Mouse (Mus musculus) spleen, adult 2 months (tissue): ENCODE data around the gene Serpinb7. TPM values are rescaled to one million over a fixed set of nuclear protein-coding genes. Genes with fewer than 3 reads are reported as not detected.

Experiments used
- DNase-seq, 2 experiments: peaks; one replicate each; pipeline versions ENCODE4 v3.0.0 to v3.0.0-alpha.2; 2012 to 2021; ENCODE audit warnings: low spot score in 2 of 2, low read depth in 1 of 2
- H3K27ac ChIP-seq: fragments of 200-500 bp; 2 replicates; pipeline ENCODE4 v1.5.1; 2012; ENCODE audit warnings: low read length, inconsistent platforms; ENCODE audit not compliant: insufficient read depth
- H3K27me3 ChIP-seq: fragments of 200-500 bp; 2 replicates; pipeline ENCODE4 v1.6.1; 2012; ENCODE audit warnings: mild to moderate bottlenecking, moderate library complexity, low read length, inconsistent platforms; ENCODE audit not compliant: control insufficient read depth, insufficient read depth
- H3K36me3 ChIP-seq: fragments of 200-500 bp; 2 replicates; pipeline ENCODE4 v1.6.1; 2012; ENCODE audit warnings: mild to moderate bottlenecking, low read length, inconsistent platforms; ENCODE audit not compliant: control insufficient read depth, insufficient read depth
- H3K4me1 ChIP-seq: fragments of 200-500 bp; 2 replicates; pipeline ENCODE4 v1.6.1; 2011; ENCODE audit warnings: inconsistent platforms; ENCODE audit not compliant: control insufficient read depth, insufficient read depth, insufficient read length
- H3K4me3 ChIP-seq: fragments of 200-500 bp; 2 replicates; pipeline ENCODE4 v1.5.1; 2011; ENCODE audit warnings: mild to moderate bottlenecking, inconsistent platforms; ENCODE audit not compliant: insufficient read depth, insufficient read length; ENCODE audit errors: extremely low read depth
- CTCF ChIP-seq: fragments of 200-500 bp; IDR thresholded peaks from 2 replicates; pipeline ENCODE4 v1.5.1; 2011; ENCODE audit warnings: mild to moderate bottlenecking, inconsistent platforms; ENCODE audit not compliant: insufficient read depth, insufficient read length, insufficient replicate concordance; ENCODE audit errors: extremely low read depth
- POLR2A ChIP-seq: fragments of 200-500 bp; IDR thresholded peaks from 2 replicates; pipeline ENCODE4 v1.6.1; 2011; ENCODE audit warnings: low read depth, low read length, inconsistent platforms
- WGBS: fragments of 180-500 bp; shearing (Covaris S2); methylation state at CpG from one replicate; pipeline ENCODE4 v1.1.7; 2018; 5-methylcytosine and 5-hydroxymethylcytosine counted together
- polyA plus RNA-seq: library from polyadenylated mRNA; depleted of rRNA; stranded (reverse); fragments of >200 nt; gene quantifications from 2 replicates; pipeline ENCODE4 v1.2.3, GENCODE M21; 2012

Gene Serpinb7
- polyA plus RNA-seq, 1 experiment, result 0.07 TPM

GRCm38 (mm10) chr1:107376952-107377351 lies 22.5 kb upstream of the Serpinb7 start:
- DNase-seq, result no peak
- Histone ChIP-seq H3K4me3 (no peak overlapping the region), H3K36me3 (no peaks in the 10 kb centered on the region), H3K27ac (no peak overlapping the region), H3K27me3 (no peaks in the 10 kb centered on the region), H3K4me1 (peaks cover 3% of the 10 kb centered on the region; the same call in 1 of the 2 replicates)
- no peak for TF ChIP-seq POLR2A
- TF ChIP-seq CTCF, result no peak
- 9% methylated on average over 4 of the region's 4 CpGs for WGBS

DNA sequence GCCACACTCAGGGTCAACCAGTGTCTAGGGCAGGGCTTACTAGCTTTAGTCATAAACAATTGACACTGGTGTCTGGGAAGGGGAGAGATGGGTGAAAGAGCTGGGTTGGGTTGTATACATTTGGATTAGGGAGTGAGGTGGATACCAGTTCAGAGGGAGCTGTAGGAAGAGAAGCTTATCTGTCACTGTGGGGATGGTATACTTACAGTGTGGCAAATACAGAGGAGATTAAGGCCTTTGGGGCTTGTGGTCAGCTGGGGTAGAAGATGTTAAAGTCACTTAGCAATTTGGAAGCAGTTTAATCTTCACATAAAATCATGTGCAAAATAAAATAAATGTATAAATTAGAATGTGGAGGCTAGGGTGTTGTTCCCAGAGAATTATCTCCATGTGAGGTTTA lies 21.1 kb upstream of the Serpinb7 start:
- TF ChIP-seq CTCF (no peak), POLR2A (no peak)
- Histone ChIP-seq H3K36me3 (no peaks in the 10 kb centered on the region), H3K4me1 (peaks cover 3% of the 10 kb centered on the region; the same call in 1 of the 2 replicates)

GRCm38 (mm10) chr1:107381491-107381890 lies 18.0 kb upstream of the Serpinb7 start:
- no peaks in the 10 kb centered on the region for H3K36me3 ChIP-seq
- no peak overlapping the region for H3K4me3 ChIP-seq
- peaks cover 3% of the 10 kb centered on the region; the same call in 1 of the 2 replicates for H3K4me1 ChIP-seq
- TF ChIP-seq CTCF (no peak), POLR2A (no peak)
- H3K27me3 ChIP-seq, result no peaks in the 10 kb centered on the region
- DNase-seq, result no peak
- no peak overlapping the region for H3K27ac ChIP-seq

More for the DNA sequence above, 21.1 kb upstream of the Serpinb7 start:
- Histone ChIP-seq H3K27ac (no peak overlapping the region), H3K4me3 (no peak overlapping the region), H3K27me3 (no peaks in the 10 kb centered on the region)
- DNase-seq, result no peak

- TF ChIP-seq POLR2A (no peak), CTCF (no peak)
- no peaks in the 10 kb centered on the region for H3K27me3 ChIP-seq
- H3K4me3 ChIP-seq, result no peak overlapping the region
- WGBS, result 83% methylated on average over 1 of the region's 1 CpGs
- DNase-seq, result no peak
- H3K4me1 ChIP-seq, result no peaks in the 10 kb centered on the region
- no peaks in the 10 kb centered on the region for H3K36me3 ChIP-seq
- H3K27ac ChIP-seq, result no peak overlapping the region
Observed at GRCm38 (mm10) chr1:107382404-107382803, 17.1 kb upstream of the Serpinb7 start.

DNA sequence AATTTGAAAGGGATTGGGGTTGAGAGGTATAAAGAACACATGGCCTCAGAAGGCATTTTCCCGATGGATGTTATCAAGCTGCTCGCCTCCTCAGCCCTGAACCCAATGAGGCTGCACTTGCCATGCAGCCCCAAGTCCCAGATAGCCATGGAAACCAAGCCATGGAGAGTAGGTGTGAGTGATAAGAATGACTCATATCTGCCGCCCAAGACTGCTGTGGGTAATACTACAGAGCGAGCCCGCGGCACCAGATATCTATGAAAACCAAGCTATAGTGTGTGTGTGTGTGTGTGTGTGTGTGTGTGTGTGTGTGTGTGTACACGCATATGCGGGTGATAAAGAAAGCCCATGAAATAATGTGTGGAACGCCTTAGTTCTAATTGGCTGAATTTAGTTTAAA lies 14.9 kb upstream of the Serpinb7 start:
- H3K27me3 ChIP-seq, result no peaks in the 10 kb centered on the region
- H3K4me3 ChIP-seq, result no peak overlapping the region
- no peak for DNase-seq
- no peaks in the 10 kb centered on the region; the same call in 1 of the 2 replicates for H3K4me1 ChIP-seq
- TF ChIP-seq POLR2A, result no peak
- no peak for TF ChIP-seq CTCF
- WGBS, result 84% methylated on average over 9 of the region's 9 CpGs
- no peaks in the 10 kb centered on the region for H3K36me3 ChIP-seq
- no peak overlapping the region for H3K27ac ChIP-seq

GRCm38 (mm10) chr1:107389753-107390152 lies 9.7 kb upstream of the Serpinb7 start:
- 49% methylated on average over 2 of the region's 2 CpGs for WGBS
- Histone ChIP-seq H3K4me1 (no peaks in the 10 kb centered on the region; the same call in 1 of the 2 replicates), H3K36me3 (no peaks in the 10 kb centered on the region), H3K4me3 (no peak overlapping the region), H3K27me3 (no peaks in the 10 kb centered on the region), H3K27ac (0 out of 2 replicates have a peak overlapping the region, but pooled peaks have one; percentile 7)
- DNase-seq, result no peak
- TF ChIP-seq CTCF (no peak), POLR2A (no peak)

- DNase-seq, result no peak
- Histone ChIP-seq H3K4me3 (no peak overlapping the region), H3K27ac (no peak overlapping the region), H3K27me3 (no peaks in the 10 kb centered on the region), H3K4me1 (no peaks in the 10 kb centered on the region), H3K36me3 (no peaks in the 10 kb centered on the region)
- TF ChIP-seq CTCF (no peak), POLR2A (no peak)
- WGBS, result 48% methylated on average over 1 of the region's 1 CpGs
Observed at GRCm38 (mm10) chr1:107397481-107397880, 2.0 kb upstream of the Serpinb7 start.
